Mouse (Mus musculus): ENCODE data around the gene Stn1. TPM values are rescaled to one million over a fixed set of nuclear protein-coding genes. Genes with fewer than 3 reads are reported as not detected.

The Stn1 gene
- polyA plus RNA-seq, 1 experiment from 2014 or later, result 30.8 TPM

DNA sequence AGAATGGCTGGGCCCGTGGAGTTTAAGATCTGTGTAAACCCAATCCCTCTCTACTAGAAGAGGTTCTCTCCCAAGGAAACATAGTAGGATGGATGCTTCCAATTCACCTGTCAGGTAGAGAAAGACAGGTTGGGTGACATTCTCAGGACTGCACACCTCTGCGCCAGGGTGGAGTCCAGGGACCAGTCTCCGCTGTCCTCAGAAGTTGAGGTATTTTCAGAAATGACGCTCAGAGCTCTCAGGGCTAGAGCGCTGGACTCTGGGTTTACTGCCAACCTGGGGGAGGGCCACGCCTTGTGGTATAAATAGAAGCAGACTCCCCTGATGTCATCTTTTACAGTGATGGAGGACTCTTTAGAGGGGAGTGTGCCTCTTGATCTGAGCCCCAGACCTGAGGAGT is 572 bp upstream of the Stn1 start:
- Histone ChIP-seq H3K4me2 (peak overlapping the region; percentile 69), H3K36me3 (replicated peaks) (no peaks in the 10 kb centered on the region), H3K4me1 (peaks cover 12% of the 10 kb centered on the region), H3K27ac (0 out of 2 replicates have a peak overlapping the region, but pooled peaks have one; percentile 73), H3K9ac (no peak overlapping the region), H3K27me3 (replicated peaks) (no peaks in the 10 kb centered on the region), H3K4me3 (peak overlapping the region; percentile 51; the same call in 1 of the 2 replicates), H3K9me3 (no peaks in the 10 kb centered on the region)
- 88% methylated on average over 6 of the region's 6 CpGs for WGBS
- peak; percentile 3; the same call in 1 of the 2 replicates for ATAC-seq (replicated peaks)

DNA sequence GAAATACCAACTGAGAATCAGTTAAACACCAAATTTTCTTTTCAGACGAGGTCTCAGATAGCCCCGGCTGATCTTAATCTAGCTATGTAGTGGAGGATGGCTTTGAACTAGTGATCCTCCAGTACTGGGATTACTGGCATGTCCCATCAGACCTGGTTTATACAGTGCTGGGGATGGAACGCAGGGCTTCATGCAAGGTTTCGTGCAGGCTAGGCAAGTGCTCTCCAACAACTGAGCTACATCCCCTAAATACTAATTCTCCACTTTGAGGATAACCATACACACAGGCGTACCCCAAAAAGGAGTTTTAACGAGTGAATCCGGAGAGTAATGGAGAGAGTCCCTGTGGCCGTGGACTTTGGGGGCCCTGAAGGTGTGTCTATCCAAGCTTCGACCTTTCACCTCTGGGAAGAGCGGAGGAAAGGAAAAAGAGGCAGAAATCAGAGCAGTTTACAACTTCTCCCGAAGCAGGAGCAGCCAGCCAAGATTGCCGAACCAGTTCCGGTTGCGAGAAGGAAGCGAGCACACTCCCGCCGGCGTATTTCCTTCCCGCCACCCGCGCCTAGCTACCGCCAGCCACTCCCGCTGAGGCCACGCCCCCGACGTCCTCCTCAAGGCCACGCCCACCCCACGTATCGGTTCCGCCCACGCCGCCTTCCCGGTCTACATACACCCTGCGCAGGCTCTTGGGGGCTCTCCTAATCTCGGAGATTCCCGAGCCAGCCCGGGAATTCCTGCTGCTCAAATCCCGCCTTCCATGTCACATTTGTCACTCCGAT is 597 bp downstream of the Stn1 start:
- Histone ChIP-seq H3K9ac (peak overlapping the region; percentile 49), H3K9me3 (no peaks in the 10 kb centered on the region), H3K4me2 (peak overlapping the region; percentile 69), H3K36me3 (replicated peaks) (no peaks in the 10 kb centered on the region), H3K4me3 (peak overlapping the region; percentile 51), H3K27ac (peak overlapping the region; percentile 73), H3K4me1 (peaks cover 12% of the 10 kb centered on the region), H3K27me3 (replicated peaks) (no peaks in the 10 kb centered on the region)
- peak; percentile 98 for ATAC-seq (replicated peaks)
- WGBS, result 4% methylated on average over 39 of the region's 39 CpGs

DNA sequence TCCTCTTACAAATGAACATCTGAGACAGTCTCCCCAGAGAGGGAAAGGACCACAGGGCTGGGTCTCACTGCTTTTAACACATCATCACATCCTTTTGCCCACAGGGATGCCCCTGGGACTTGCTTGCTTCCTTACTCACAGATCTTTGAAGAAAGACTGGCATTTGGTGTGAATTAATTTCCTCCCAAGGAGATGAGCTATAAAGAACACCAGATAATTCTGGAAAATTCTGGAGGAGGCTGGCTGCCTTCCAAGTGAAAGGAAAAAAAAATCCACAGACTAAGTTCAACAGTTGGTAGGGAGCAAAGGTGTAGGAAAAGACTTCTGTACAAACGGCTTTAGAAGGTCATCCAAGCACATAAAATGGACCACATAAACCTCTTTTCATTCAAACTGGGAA is 3.2 kb downstream of the Stn1 start:
- no peaks in the 10 kb centered on the region for H3K36me3 ChIP-seq (replicated peaks)
- H3K4me1 ChIP-seq, result peaks cover 12% of the 10 kb centered on the region
- H3K27me3 ChIP-seq (replicated peaks), result no peaks in the 10 kb centered on the region
- H3K9me3 ChIP-seq, result no peaks in the 10 kb centered on the region
- no peak overlapping the region for H3K4me2 ChIP-seq
- no peak for ATAC-seq (replicated peaks)
- H3K9ac ChIP-seq, result no peak overlapping the region
- WGBS, result 72% methylated on average over 1 of the region's 1 CpGs
- H3K4me3 ChIP-seq, result no peak overlapping the region
- H3K27ac ChIP-seq, result no peak overlapping the region

DNA sequence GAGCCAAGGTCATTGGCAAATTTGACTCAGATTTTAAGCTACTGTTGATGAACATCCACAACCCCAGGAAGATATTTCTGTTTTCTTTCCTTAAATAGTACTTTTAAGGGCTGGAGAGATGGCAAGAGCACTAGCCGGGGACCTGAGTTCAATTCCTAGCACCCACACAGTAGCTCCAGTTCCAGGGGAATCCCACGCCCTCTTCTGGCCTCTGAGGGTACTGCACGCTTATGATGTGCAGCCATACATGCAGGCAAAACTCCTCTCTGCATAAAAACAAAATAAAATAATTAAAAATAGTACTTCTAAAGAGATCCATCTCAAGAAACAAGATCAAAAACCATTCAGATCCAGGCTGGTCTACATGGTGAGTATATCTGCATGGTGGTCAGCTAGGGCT is 4.9 kb downstream of the Stn1 start:
- Histone ChIP-seq H3K36me3 (replicated peaks) (no peaks in the 10 kb centered on the region), H3K27ac (no peak overlapping the region), H3K27me3 (replicated peaks) (no peaks in the 10 kb centered on the region), H3K9me3 (no peaks in the 10 kb centered on the region), H3K4me3 (no peak overlapping the region), H3K4me2 (no peak overlapping the region), H3K9ac (no peak overlapping the region), H3K4me1 (peaks cover 9% of the 10 kb centered on the region)
- no peak for ATAC-seq (replicated peaks)
- 92% methylated on average over 3 of the region's 3 CpGs for WGBS

DNA sequence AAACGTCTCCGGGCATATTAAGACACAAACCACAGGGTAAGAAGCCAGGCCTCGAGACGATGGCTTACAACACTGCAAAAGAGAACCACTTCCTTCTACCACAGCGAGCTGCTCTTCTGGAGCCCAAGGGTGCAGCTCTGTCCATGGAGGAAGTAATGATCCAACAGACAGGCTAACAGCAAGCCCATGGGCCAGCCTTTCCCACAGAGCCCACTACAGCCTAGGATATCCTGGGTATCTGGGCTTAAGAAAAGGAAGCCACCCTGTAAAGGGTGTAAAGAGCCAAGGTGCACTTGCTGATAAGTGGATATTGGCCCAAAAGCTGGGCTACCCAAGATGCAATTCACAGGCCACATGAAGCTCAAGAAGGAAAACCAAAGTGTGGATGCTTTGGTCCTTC is 6.0 kb downstream of the Stn1 start:
- Histone ChIP-seq H3K4me1 (peaks cover 5% of the 10 kb centered on the region), H3K9me3 (no peaks in the 10 kb centered on the region), H3K4me3 (no peak overlapping the region), H3K36me3 (replicated peaks) (no peaks in the 10 kb centered on the region), H3K9ac (no peak overlapping the region), H3K4me2 (no peak overlapping the region), H3K27ac (no peak overlapping the region), H3K27me3 (replicated peaks) (no peaks in the 10 kb centered on the region)
- WGBS, result 90% methylated on average over 5 of the region's 5 CpGs
- no peak for ATAC-seq (replicated peaks)

DNA sequence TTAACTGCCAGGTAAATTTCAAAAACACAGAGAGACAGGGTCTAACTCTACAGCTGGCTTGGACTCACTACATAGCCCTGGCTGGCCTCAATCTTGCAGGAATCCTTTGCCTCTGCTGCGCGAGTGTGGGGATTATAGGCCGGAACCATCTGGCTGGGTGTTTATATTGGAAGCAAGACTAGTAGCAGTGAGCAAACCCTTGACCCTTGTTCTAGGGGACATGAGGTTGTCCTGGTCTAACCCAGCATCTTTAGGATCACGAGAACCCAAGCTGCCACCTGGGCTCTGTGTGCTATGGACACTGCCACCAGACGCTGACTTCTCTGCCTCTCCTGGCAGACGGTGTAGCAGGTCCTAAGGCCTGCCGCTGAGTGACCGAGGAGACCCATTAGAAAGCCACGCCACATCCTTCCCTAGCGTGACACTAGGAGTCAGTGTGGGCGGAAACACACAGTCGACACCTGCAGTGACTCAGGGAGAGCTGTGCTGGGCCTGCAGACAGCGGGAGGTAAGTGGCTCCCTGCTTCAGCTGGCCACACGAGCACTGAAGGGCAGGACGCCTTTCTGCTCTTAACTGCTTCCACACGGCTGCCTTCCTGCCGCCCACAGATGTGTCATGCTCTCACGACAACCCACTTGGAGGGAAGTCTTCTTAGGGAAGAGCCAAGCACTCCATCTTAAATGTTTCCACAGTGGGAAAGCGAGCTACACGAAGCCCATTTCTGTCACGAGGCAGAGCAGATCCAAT is 10.9 kb downstream of the Stn1 start:
- Histone ChIP-seq H3K27me3 (replicated peaks) (no peaks in the 10 kb centered on the region), H3K36me3 (replicated peaks) (no peaks in the 10 kb centered on the region; the same call in 1 of the 2 replicates), H3K9me3 (no peaks in the 10 kb centered on the region), H3K4me3 (no peak overlapping the region), H3K9ac (no peak overlapping the region), H3K4me2 (no peak overlapping the region), H3K4me1 (no peaks in the 10 kb centered on the region; the same call in 1 of the 2 replicates), H3K27ac (no peak overlapping the region)
- 81% methylated on average over 21 of the region's 21 CpGs for WGBS
- no peak for ATAC-seq (replicated peaks)

DNA sequence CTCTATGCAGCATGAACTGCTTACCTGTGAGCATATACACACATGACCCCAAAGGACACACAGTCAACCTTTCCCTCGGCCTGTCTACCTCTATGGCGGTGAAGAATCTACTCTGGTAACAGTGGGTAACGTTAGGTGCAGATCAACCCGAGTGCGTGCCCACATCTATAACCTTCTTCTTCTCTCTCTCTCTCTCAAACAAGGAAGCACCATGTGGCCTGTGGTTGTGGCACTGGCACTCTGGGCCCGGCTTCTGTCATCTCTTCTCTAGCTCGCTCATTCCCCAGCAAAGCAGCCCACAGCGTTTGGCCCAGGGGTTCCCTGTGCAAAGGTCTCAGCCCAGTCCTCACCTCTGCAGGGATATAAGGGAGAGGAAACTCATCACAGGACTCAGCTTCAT is 12.4 kb downstream of the Stn1 start:
- Histone ChIP-seq H3K9ac (no peak overlapping the region), H3K9me3 (no peaks in the 10 kb centered on the region), H3K4me2 (no peak overlapping the region), H3K4me1 (no peaks in the 10 kb centered on the region; the same call in 1 of the 2 replicates), H3K36me3 (replicated peaks) (no peaks in the 10 kb centered on the region; the same call in 1 of the 2 replicates), H3K27me3 (replicated peaks) (no peaks in the 10 kb centered on the region), H3K27ac (no peak overlapping the region), H3K4me3 (no peak overlapping the region)
- no peak for ATAC-seq (replicated peaks)
- WGBS, result 95% methylated on average over 8 of the region's 8 CpGs

DNA sequence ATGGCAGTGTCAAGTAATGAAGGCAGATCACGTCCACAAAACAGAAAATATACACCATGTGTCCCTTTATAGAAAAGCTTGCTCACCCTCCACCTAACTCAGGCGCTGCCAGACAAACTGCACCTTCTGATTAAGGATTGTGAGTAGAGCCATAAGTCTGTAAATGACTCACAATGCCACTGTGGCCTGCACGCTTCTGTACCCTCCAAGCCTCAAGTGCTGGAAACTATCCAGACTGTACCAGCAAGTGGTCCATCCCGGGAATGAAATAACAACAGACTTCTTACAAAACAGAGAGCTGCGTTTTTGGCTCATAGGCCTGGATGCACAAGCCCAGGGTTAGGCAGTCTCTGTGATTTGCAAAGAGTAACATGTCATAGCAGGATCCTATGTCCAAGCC is 15.9 kb downstream of the Stn1 start:
- H3K36me3 ChIP-seq (replicated peaks), result no peaks in the 10 kb centered on the region; the same call in 1 of the 2 replicates
- H3K4me2 ChIP-seq, result no peak overlapping the region
- no peak for ATAC-seq (replicated peaks)
- no peak overlapping the region for H3K4me3 ChIP-seq
- WGBS, result 86% methylated on average over 5 of the region's 5 CpGs
- no peaks in the 10 kb centered on the region for H3K9me3 ChIP-seq
- no peak overlapping the region for H3K27ac ChIP-seq
- no peak overlapping the region for H3K9ac ChIP-seq
- no peaks in the 10 kb centered on the region for H3K27me3 ChIP-seq (replicated peaks)
- H3K4me1 ChIP-seq, result no peaks in the 10 kb centered on the region; the same call in 1 of the 2 replicates

DNA sequence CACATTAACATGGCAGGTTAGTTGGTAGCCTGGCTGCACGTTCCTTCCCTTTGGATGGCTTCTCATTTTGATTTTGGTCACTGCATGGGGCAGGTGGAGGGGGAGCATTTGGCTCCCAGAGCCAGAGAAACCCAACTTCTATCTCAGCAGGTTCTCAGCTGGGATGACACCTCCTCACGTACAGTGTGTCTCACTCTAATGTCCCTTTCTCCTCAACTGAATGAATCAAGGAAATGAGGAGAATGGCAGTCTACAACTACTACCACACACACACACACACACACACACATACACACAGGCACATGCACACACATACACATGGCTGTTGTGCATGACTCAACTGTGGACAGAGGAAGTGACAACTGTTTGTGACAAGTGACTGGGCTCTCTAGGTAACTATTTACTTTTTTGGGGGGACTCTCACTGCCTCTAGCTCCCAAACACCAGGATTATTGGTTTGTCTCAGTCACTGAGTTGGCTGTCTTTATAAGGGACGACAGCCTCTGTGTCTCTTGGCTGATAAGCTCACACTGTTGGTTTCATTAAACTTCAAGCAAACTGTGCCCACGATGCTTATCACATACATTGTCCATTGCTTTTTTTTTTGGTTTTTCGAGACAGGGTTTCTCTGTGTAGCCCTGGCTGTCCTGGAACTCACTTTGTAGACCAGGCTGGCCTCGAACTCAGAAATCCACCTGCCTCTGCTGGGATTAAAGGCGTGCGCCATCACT is 18.0 kb downstream of the Stn1 start:
- Histone ChIP-seq H3K36me3 (replicated peaks) (no peaks in the 10 kb centered on the region; the same call in 1 of the 2 replicates), H3K9ac (no peak overlapping the region), H3K4me1 (no peaks in the 10 kb centered on the region; the same call in 1 of the 2 replicates), H3K4me3 (no peak overlapping the region), H3K27ac (no peak overlapping the region), H3K4me2 (no peak overlapping the region), H3K27me3 (replicated peaks) (no peaks in the 10 kb centered on the region), H3K9me3 (no peaks in the 10 kb centered on the region)
- no peak for ATAC-seq (replicated peaks)
- WGBS, result 86% methylated on average over 8 of the region's 8 CpGs

DNA sequence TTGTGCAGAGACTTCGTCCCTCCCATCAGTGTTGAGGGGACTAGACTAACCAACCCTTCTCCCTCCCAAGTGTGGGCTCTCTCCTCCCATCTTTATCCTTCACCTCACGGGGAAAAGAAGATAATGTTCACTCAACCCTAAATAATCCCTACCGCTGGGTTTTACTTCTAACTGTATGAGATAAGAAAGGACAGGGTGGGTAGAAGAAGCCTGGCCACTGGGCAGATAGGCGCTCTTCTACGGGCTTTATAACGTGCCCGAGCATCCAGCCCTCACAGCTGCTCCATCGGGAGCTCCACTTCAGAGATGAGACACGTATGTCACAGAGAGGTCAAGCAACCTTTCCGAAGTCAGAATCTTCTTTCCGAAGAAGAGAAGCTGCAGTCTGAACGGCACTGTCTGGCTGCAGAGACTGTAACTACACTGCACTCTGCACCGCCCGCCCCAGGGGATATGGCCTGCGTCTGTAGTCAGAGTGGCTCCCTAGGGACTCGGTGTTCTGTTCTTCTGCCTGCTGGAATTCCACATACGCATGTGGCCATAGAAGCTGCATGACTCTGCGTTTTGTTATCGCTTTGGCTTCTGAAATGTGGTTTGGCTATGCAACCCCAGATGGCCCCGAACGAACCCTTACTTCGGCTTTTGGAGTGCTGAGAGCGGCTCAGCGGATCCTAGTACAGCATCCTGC is 18.7 kb downstream of the Stn1 start:
- Histone ChIP-seq H3K4me2 (no peak overlapping the region), H3K9me3 (no peaks in the 10 kb centered on the region), H3K27ac (no peak overlapping the region), H3K9ac (no peak overlapping the region), H3K36me3 (replicated peaks) (no peaks in the 10 kb centered on the region), H3K27me3 (replicated peaks) (no peaks in the 10 kb centered on the region), H3K4me3 (no peak overlapping the region), H3K4me1 (no peaks in the 10 kb centered on the region; the same call in 1 of the 2 replicates)
- WGBS, result 76% methylated on average over 24 of the region's 24 CpGs
- ATAC-seq (replicated peaks), result no peak

DNA sequence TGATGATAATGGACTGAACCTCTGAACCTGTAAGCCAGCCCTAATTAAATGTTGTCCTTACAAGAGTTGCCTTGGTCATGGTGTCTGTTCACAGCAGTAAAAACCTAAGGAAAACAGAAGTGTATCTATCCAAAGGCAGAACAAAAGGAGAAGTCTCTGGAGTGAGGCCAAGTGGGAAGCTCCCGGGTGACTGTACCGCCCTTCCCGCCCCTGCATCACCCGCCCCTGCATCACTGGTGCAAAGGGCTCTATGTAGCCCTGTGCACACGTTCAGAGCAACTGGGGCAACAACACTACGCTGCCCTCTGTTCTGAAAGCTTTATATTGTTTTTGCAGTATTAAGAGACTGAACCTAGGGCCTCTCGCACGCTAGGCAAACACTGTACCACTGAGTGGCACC is 19.7 kb downstream of the Stn1 start:
- H3K4me2 ChIP-seq, result no peak overlapping the region
- H3K4me3 ChIP-seq, result no peak overlapping the region
- 78% methylated on average over 8 of the region's 8 CpGs for WGBS
- H3K27me3 ChIP-seq (replicated peaks), result no peaks in the 10 kb centered on the region
- H3K9ac ChIP-seq, result no peak overlapping the region
- H3K27ac ChIP-seq, result no peak overlapping the region
- H3K36me3 ChIP-seq (replicated peaks), result no peaks in the 10 kb centered on the region
- no peaks in the 10 kb centered on the region; the same call in 1 of the 2 replicates for H3K4me1 ChIP-seq
- H3K9me3 ChIP-seq, result no peaks in the 10 kb centered on the region
- ATAC-seq (replicated peaks), result no peak
